Mouse (Mus musculus) fat pad, adult 2 months (tissue): ENCODE measurements around the gene Phactr4.

Experiments used
- DNase-seq: peaks from one replicate; pipeline ENCODE4 v3.0.0-alpha.2; 2011; ENCODE audit warnings: low read depth, low spot score; ENCODE audit errors: extremely low read depth

Gene Phactr4

GRCm38 (mm10) chr4:132341451-132341850 lies 80.8 kb downstream of the Phactr4 start:
- DNase-seq, result no peak

DNA sequence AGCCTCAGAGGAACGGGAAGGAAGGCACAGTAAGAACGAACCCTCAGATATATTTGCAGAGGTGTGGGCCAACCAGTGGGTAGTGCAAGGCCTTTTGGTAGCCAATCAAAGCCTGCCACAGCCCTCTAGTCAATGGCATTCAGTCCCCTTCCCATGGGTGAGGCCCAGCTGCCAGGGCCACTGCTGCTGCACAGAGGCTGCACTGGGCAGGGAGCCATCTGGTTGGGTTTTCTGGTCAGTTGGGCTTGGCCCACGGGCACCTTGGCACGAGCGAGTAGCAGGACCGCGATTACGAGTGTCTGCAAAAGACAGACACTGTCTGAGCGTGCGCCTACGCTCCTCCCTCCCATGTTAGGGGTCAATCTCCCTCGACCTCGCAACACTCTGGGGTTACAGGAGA lies 83.3 kb downstream of the Phactr4 start:
- DNase-seq, result no peak

GRCm38 (mm10) chr4:132332880-132333279 lies 89.4 kb downstream of the Phactr4 start:
- no peak for DNase-seq

DNA sequence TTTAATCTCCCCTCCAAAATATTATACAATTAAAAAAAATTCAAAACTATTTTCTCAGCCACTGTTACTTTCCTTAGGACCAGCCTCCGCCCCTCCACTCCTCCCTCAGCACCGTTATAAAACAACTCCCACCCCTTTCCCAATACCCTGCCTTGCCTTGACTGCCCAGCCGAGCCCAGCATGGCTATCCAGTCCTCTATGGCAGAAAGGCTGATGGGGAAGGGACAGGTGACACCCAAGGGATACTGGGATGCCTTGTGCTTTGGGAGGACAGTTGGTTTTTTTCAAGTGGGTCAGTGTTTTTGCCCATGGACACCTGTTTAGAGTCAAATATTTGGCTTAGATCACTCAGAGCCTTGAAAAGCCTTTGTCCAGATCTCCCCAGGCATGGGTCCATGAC lies 90.3 kb downstream of the Phactr4 start:
- DNase-seq, result no peak

GRCm38 (mm10) chr4:132329835-132330354 lies 92.4 kb downstream of the Phactr4 start:
- DNase-seq, result peak; percentile 36

GRCm38 (mm10) chr4:132329115-132329834 lies 93.0 kb downstream of the Phactr4 start, which contains the start of gene Trnau1ap:
Trnau1ap (minus strand) TSS chr4:132329538.
- DNase-seq, result no peak

DNA sequence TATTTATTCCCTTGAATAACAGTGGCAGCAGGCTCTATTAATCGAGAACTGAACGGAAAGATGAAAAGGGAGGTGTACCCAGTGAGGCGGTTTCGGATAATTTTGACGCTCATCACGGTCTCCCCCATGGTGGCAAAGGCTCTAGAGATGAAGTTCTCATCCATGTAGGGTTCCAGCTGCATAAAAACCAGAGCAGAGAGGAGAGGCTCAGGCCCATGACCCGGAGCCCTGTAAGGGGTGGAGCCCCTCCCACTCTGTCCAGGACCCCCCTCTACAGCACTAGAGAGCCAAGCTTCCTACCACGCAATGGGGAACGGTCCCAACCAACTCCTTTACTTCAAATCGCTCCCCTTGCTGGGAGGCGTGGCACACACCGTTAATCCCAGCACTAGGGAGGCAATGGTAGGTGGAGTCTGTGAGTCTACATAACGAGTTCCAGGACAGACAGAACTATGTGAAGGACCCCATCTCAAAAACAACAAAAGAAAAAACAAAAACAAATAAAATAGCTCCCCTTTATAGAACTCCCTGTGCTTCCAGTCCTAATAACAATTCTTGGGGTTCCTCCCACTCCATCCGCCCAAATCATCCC lies 93.8 kb downstream of the Phactr4 start:
- DNase-seq, result no peak

DNA sequence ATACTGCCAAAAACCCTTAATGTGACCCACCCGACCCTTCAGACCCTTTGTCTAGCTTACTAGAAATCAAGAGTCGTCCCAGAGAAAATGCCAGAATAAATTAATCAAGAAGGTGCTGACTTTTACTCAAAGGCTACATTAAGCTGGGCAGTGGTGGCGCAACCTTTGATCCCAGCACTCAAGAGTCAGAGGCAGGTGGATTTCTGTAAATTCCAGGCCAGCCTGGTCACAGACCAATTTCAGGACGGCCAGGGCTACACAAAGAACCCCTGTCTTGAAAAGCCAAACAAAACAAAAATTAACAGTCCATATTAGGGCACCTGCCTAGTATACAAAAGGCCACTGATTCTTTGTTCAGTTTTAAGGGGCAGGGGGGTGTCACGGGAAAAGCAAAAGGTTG lies 95.8 kb downstream of the Phactr4 start:
- DNase-seq, result no peak

- DNase-seq, result no peak
These were observed 106.6 kb downstream of the Phactr4 start for GRCm38 (mm10) chr4:132315711-132316110.

DNA sequence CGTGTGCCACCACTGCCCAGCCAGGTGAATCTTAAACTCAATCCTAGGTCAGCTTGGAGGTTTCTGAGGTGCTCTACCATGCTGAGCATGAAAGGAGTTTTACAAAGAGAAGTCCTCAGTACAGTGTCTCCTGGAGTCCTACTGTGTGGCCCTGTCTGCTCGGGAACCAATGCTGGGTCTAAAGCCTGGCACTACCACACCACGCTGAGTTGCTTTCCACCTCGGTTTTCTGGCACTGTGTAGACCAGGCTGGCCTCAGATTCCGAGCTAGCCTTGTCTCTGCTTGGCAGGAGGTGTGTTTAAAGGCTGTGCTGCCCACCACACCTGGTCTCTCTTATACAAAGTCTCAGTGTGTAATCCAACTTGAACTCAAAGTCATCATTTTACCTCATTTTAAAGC lies 109.7 kb downstream of the Phactr4 start:
- DNase-seq, result no peak

DNA sequence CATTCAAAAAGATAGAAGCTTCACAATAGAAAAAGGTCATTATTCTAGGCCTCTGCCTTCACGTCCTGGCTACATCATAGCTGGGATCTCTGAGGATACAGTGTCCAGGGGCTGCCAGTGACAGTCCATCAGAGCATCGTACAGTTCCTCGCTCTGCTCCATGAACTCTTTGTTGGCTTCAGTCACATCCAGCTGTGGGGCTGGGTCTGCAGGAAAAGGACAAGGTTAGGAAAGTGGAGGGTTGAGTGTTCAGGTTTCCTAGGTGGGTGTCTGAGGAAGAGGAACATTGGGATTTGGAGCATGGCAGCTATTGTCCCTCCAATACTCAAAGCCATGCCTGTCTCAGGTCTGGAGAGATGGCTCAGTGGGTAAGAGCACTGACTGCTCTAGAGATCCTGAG lies 110.5 kb downstream of the Phactr4 start:
- DNase-seq, result no peak

- no peak for DNase-seq
These were observed 111.1 kb downstream of the Phactr4 start for GRCm38 (mm10) chr4:132311209-132311608.

DNA sequence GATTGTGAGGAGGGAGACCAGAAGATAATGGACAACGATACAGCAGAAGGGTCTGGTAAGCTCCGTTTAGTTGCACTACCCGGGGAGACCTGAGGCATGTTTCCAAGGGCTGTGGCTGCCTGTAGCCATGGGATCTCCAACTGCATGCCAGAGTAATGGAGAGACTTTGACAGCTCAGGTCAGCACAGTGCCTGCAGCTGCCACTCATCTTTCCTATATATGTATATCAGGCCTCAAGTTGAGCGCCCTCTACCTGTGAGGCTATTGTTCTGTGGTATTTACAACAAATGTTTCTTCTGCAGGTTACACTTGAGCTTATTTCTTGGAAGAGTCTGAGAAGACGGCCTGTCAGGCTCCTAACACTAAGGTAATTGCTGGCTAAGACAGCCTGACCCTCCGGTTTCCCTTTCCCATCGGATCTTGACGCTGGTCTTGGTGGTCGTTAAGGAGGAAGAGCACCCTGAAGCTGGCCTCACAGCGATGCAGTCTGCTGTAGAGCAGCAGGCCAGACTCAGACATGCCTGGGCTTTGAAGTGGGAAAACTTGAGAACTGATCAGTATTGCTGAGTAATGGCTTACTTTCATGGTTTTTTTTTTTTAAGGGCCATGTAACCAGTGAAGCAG lies 112.3 kb downstream of the Phactr4 start:
- peak; percentile 33 for DNase-seq

DNA sequence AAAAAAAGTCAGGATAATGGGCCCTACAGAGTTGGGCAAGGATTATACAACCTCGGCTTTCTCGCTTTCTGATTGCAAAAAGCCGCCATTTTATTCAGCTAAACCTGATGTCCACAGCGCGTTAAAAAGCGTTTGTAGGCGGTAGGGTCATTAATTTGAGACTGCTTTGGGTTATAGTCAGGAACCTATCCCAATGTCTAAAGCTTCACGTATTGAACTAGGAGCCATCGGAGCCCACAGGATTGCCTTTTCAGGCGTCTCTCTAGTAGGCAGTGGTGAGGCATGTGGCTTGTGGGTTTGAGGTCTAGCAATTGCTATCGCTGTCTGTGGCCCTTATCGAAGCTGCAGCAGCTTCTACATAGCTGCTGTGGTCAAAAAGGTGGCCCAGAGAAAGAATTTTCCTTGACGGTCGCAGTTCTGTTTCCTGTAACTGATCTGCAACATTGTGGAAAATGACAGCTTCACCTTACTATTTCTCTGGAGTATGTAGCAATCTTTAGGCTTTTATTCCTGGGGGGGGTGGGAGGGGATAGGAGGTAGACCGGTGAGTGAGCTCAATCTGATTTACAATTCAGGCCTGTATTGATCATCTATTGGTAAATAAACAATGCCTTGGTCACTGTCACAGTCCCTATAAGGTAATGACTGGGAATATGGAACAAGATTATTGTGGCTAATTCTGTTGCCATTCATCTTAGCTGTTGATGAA lies 113.0 kb downstream of the Phactr4 start:
- no peak for DNase-seq

- DNase-seq, result peak; percentile 40
These were observed 113.7 kb downstream of the Phactr4 start for GRCm38 (mm10) chr4:132308437-132309139.

DNA sequence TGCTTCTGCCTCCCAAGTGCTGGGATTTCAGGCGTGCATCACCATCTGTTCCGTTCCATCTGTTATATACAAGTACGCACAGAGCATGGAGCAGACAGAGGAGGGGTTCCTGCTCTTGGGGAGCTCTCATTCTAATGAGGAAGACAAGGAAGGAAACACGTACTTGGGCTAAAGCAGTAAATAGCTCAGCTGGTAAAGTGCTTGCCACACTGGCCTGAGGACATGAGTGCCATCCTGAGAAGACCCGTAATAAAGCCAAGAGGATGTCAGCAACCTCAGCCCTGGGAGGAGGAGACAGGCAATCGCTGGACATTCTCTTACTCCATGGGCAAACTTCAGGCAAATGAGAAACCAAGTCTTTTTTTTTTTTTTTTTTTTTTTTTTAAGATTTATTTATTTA lies 116.3 kb downstream of the Phactr4 start:
- DNase-seq, result no peak
